Mouse (Mus musculus) testis, adult 2 months (tissue): ENCODE results near the gene Fasn.
"Not testable (repeated sequence)": the region's sequence is repeated elsewhere in the genome, so short reads cannot be mapped to it uniquely, and the experiment has no call there.

ENCODE experiments used
- CTCF ChIP-seq: fragments of 200-500 bp; IDR thresholded peaks from 2 replicates; pipeline ENCODE4 v1.5.1; 2012; ENCODE audit warnings: low read depth, mild to moderate bottlenecking, inconsistent platforms, low read length, moderate library complexity; ENCODE audit not compliant: control insufficient read depth, insufficient read depth, insufficient replicate concordance
- POLR2A ChIP-seq: fragments of 200-500 bp; IDR thresholded peaks from 2 replicates; pipeline ENCODE4 v1.6.1; 2012; ENCODE audit warnings: low read depth, mild to moderate bottlenecking, inconsistent platforms, low read length, moderate library complexity; ENCODE audit not compliant: control insufficient read depth

- TF ChIP-seq CTCF, POLR2A: not testable (repeated sequence)
These were observed 61.7 kb downstream of the Fasn start, which contains the start of gene Hmga1b for GRCm38 (mm10) chr11:120762672-120763041.
